Mouse (Mus musculus) neural tube, embryonic 13.5 days (tissue): ENCODE results near the gene Cab39l. TPM values are rescaled to one million over a fixed set of nuclear protein-coding genes. Genes with fewer than 3 reads are reported as not detected.

ENCODE experiments used
- ATAC-seq: fragments of 200-750 bp; cut with Nextera tagmentation; 2 replicates; pipeline ENCODE4 v1.8.0; 2017; ENCODE audit warnings: low read depth, mild to moderate bottlenecking, moderate TSS enrichment, moderate library complexity
- H3K27ac ChIP-seq: fragments of 300-500 bp; sonication (generic); replicated peaks from 2 replicates; pipeline ENCODE4 v1.5.1; 2015; ENCODE audit warnings: moderate library complexity, mild to moderate bottlenecking, inconsistent platforms
- H3K27me3 ChIP-seq: fragments of 300-500 bp; sonication (generic); 2 replicates; pipeline ENCODE4 v1.6.1; 2015; ENCODE audit warnings: mild to moderate bottlenecking, inconsistent platforms
- H3K36me3 ChIP-seq: fragments of 300-500 bp; sonication (generic); 2 replicates; pipeline ENCODE4 v1.6.1; 2015; ENCODE audit warnings: mild to moderate bottlenecking, inconsistent platforms
- H3K4me1 ChIP-seq: fragments of 300-500 bp; sonication (generic); replicated peaks from 2 replicates; pipeline ENCODE4 v1.6.1; 2015; ENCODE audit warnings: inconsistent platforms
- H3K4me2 ChIP-seq: fragments of 300-500 bp; sonication (generic); 2 replicates; pipeline ENCODE4 v1.6.1; 2015; ENCODE audit warnings: inconsistent platforms, mild to moderate bottlenecking, moderate library complexity
- H3K4me3 ChIP-seq: fragments of 300-500 bp; sonication (generic); 2 replicates; pipeline ENCODE4 v1.5.1; 2015; ENCODE audit warnings: mild to moderate bottlenecking, inconsistent platforms
- H3K9ac ChIP-seq: fragments of 300-500 bp; sonication (generic); 2 replicates; pipeline ENCODE4 v1.6.1; 2015; ENCODE audit warnings: moderate library complexity, mild to moderate bottlenecking, inconsistent platforms
- H3K9me3 ChIP-seq: fragments of 300-500 bp; sonication (generic); 2 replicates; pipeline ENCODE4 v1.6.1; 2016; ENCODE audit warnings: inconsistent platforms
- WGBS: fragments of 180-500 bp; shearing (Covaris S2); methylation state at CpG from one replicate; pipeline ENCODE4 v1.1.7; 2015; 5-methylcytosine and 5-hydroxymethylcytosine counted together
- polyA plus RNA-seq: library from polyadenylated mRNA; unstranded; fragments of >200 nt; fragmentation: Nextera tagmentation; extraction: Ambion mirVana; gene quantifications from 2 replicates; pipeline ENCODE4 v1.2.1, GENCODE M21; 2015

Gene Cab39l
- polyA plus RNA-seq, 1 experiment from 2014 or later: 22.8 TPM

DNA sequence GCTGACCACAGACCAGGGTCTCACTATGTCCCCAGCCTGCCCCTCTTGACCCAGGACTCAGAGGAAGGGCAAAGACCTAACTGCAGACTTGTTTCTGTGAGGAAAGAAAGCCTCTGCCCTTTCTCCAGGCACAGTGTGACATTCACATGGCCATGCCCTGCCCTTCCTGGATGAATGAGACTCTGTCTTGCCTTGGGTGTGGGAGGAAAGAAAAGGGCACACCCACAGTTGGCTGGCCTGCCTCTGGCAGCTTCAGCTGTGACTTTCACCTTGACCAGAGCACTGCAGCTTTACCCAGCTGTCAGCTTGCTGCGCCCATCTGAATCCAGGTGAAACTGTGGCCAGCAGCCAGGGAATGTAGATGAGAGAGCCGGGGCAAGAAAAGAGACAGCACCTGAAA, 110.1 kb downstream of the Cab39l start:
- no peaks in the 10 kb centered on the region for H3K9me3 ChIP-seq
- no peaks in the 10 kb centered on the region for H3K4me1 ChIP-seq
- no peak overlapping the region for H3K9ac ChIP-seq
- no peak for ATAC-seq
- no peak overlapping the region for H3K27ac ChIP-seq
- H3K36me3 ChIP-seq: no peaks in the 10 kb centered on the region
- no peaks in the 10 kb centered on the region for H3K27me3 ChIP-seq
- no peak overlapping the region for H3K4me2 ChIP-seq
- no peak overlapping the region for H3K4me3 ChIP-seq
- 89% methylated on average over 2 of the region's 2 CpGs for WGBS

DNA sequence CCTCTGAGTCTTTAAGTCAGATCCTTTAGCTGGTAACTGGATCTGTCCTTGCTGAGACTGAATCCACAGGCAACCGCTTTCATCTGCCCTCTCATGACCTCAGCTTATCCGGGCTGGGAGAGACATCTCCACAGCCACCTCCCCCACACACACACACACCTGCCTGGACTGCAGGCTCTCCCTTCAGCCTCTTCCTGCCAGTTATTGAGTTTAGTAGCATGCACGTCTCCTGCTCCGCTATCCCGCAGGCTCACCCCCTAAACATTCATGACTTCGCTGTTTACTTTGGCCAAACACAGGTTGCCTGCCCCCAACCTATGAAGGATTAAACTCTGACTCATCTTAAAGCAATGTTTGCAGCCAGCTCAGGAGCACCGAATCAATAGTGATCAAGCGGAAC, 111.2 kb downstream of the Cab39l start:
- Histone ChIP-seq H3K36me3 (no peaks in the 10 kb centered on the region), H3K9me3 (no peaks in the 10 kb centered on the region), H3K9ac (no peak overlapping the region), H3K4me3 (no peak overlapping the region), H3K27ac (no peak overlapping the region), H3K4me1 (no peaks in the 10 kb centered on the region), H3K27me3 (no peaks in the 10 kb centered on the region), H3K4me2 (no peak overlapping the region)
- no peak for ATAC-seq
- 81% methylated on average over 8 of the region's 8 CpGs for WGBS

DNA sequence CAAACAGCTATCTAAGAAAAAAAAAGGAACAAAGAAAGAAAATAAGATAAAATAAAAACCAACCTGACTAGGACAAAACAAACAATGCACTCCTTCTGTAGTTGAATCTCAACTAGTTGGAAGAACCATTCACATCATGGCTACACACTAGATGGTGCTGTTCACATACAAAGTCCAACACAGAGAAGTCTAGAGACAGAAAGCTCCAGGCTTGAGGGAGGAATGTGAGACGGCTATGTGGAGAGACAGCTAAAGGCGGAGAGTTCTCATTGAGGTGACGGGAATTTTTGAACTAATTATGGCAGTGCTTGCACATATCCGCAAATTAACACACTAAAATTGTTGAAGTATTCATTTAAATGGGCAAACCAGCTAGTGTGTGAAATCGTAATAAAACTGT, 113.3 kb downstream of the Cab39l start:
- Histone ChIP-seq H3K27me3 (no peaks in the 10 kb centered on the region), H3K4me3 (no peak overlapping the region), H3K4me2 (no peak overlapping the region), H3K9ac (no peak overlapping the region), H3K9me3 (no peaks in the 10 kb centered on the region), H3K36me3 (no peaks in the 10 kb centered on the region), H3K4me1 (no peaks in the 10 kb centered on the region), H3K27ac (no peak overlapping the region)
- ATAC-seq: no peak
- WGBS: 88% methylated on average over 5 of the region's 5 CpGs

DNA sequence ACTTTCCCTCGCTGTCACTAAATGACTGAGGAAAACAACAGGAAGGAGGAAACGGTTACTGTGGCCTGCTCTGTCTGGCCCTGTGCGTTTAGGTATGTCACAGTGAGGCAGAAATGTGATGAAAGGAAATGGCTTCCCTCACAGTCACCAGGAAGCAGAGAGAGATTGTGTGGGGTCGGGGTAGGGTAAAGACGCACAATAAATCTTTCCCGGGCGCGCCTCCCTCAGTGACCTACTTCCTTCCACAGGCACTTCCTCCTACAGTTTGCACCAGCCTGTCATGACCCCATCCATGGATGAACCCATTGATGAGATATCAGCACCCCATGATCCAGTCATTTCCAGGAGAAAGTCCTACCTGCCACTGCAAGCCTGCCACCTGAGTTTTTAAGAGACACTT, 114.2 kb downstream of the Cab39l start:
- Histone ChIP-seq H3K9ac (no peak overlapping the region), H3K27me3 (no peaks in the 10 kb centered on the region), H3K36me3 (no peaks in the 10 kb centered on the region), H3K4me1 (no peaks in the 10 kb centered on the region), H3K27ac (no peak overlapping the region), H3K4me2 (no peak overlapping the region), H3K4me3 (no peak overlapping the region), H3K9me3 (no peaks in the 10 kb centered on the region)
- 78% methylated on average over 8 of the region's 8 CpGs for WGBS
- no peak for ATAC-seq

DNA sequence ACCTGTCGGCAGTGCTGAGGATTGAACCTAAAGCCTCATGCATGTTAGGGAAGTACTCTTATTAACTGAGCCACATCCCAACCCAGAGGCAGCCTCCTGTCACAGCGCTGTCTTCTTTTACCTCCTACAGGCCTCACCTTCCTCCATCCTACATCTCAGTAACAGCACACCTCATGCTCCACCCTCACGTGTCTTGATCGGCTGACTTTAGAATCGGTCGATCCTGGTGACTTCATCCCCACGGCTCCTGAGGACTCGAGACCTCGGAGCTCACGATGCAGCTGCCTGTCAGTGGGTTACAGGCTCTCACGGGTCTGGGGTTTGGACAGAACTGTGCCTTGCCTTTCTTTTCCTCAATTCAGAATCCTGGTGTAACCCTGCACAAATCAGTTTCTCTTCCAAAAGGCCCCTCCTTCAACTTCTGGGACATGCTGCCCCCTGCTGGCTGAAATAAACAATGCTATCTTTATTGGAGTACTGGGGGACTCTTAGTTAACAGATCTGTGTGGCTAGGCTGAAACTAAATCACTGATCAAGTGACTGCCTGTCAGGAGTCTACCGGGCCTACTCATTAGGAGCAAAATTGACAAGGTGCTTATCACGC, 115.3 kb downstream of the Cab39l start:
- H3K9me3 ChIP-seq: no peaks in the 10 kb centered on the region
- ATAC-seq: peak; percentile 69; the same call in 1 of the 2 replicates
- H3K4me1 ChIP-seq: no peaks in the 10 kb centered on the region
- H3K9ac ChIP-seq: no peak overlapping the region
- no peaks in the 10 kb centered on the region for H3K27me3 ChIP-seq
- H3K36me3 ChIP-seq: no peaks in the 10 kb centered on the region
- 58% methylated on average over 13 of the region's 13 CpGs for WGBS
- H3K27ac ChIP-seq: no peak overlapping the region
- H3K4me3 ChIP-seq: no peak overlapping the region
- no peak overlapping the region for H3K4me2 ChIP-seq

DNA sequence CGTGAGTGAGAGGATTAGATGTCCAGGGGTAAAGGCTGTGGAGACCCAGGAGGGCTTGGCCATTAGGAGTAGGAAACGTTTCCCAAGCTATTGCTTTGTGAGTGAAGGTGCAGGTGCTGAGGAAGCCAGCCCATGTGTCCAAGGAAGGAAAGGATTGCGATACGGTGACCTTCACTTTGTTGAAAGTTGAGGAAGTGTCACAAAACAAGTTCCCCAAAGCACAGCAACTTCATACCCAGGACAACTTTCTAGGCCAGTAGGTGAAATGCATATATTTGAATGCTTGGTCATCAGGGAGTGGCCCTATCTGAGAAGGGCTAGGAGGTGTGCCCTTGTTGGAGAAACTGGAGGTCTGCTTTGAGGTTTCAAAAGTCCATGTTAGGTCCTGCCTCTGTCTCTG, 116.3 kb downstream of the Cab39l start:
- no peaks in the 10 kb centered on the region for H3K27me3 ChIP-seq
- WGBS: 79% methylated on average over 4 of the region's 4 CpGs
- no peaks in the 10 kb centered on the region for H3K36me3 ChIP-seq
- no peak overlapping the region for H3K4me3 ChIP-seq
- ATAC-seq: no peak
- no peaks in the 10 kb centered on the region for H3K4me1 ChIP-seq
- H3K4me2 ChIP-seq: no peak overlapping the region
- no peak overlapping the region for H3K9ac ChIP-seq
- no peak overlapping the region for H3K27ac ChIP-seq
- no peaks in the 10 kb centered on the region for H3K9me3 ChIP-seq

DNA sequence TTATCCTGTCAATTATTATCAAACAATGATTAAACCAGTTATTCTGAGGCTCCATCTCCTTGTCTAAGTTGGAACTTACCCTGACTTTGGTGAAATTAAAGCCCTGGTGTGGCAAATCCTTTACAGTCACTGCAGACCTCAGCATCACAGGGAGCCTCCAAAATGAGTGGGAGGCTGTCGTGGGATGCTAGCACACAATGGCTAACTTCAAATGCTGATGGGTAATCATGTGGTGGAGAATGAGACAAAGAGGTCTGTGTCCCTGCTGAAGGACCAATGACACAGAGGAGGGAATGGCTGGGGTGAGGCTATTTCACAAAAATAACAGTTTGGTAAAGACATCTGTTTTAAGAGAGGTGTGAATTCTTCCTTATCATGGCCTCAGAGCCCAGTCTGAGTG, 117.1 kb downstream of the Cab39l start:
- Histone ChIP-seq H3K4me2 (no peak overlapping the region), H3K4me1 (no peaks in the 10 kb centered on the region), H3K36me3 (no peaks in the 10 kb centered on the region), H3K4me3 (no peak overlapping the region), H3K9me3 (no peaks in the 10 kb centered on the region), H3K27ac (no peak overlapping the region), H3K9ac (no peak overlapping the region), H3K27me3 (no peaks in the 10 kb centered on the region)
- WGBS: 39% methylated on average over 1 of the region's 1 CpGs
- ATAC-seq: no peak

DNA sequence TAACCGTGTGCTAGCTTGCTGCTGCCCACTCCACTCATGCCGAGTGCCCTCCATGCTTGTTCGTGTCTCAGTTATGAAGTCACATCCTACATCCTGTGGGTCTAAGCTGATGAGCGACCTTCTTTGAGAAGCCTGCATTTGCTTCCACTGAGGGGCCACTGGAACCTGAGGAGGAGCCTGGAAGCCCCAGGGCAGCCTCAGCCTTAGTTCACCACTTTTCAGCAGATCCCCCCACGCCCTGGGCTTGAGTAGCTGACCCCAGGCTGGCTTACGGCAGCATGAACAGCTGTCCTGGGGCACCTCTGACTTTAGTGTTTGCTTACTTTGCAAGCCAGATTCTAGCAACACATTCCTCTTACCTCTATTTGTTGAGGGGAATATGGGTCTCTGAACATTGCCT, 126.0 kb downstream of the Cab39l start:
- Histone ChIP-seq H3K4me2 (no peak overlapping the region), H3K4me3 (no peak overlapping the region), H3K27me3 (no peaks in the 10 kb centered on the region), H3K4me1 (no peaks in the 10 kb centered on the region), H3K9ac (no peak overlapping the region), H3K27ac (no peak overlapping the region), H3K36me3 (peaks cover 59% of the 10 kb centered on the region), H3K9me3 (no peaks in the 10 kb centered on the region)
- 91% methylated on average over 6 of the region's 6 CpGs for whole genome bisulfite sequencing
- ATAC-seq: no peak

DNA sequence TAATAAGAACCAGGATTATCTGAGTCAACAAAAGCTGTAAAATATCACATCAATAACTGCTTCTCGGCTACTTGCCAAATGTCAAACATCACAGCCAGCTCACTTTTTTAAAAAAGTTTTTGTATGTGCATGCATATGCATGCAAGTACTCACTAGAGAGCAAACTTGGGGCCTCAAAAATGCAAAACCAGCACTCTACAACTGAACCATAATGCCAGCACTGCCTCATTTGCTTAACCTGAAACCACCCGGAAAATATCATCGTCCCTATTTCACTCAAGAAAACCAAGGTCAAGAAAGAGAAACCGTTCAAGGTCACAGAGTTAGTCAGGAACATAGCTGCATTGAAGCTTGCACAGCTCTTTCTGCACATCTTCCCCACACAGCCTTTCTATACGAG, 135.6 kb downstream of the Cab39l start:
- Histone ChIP-seq H3K27me3 (no peaks in the 10 kb centered on the region), H3K4me1 (no peaks in the 10 kb centered on the region), H3K4me2 (no peak overlapping the region), H3K4me3 (no peak overlapping the region), H3K27ac (no peak overlapping the region), H3K9ac (no peak overlapping the region), H3K36me3 (peaks cover 43% of the 10 kb centered on the region), H3K9me3 (no peaks in the 10 kb centered on the region)
- ATAC-seq: no peak
- 91% methylated on average over 5 of the region's 5 CpGs for WGBS

DNA sequence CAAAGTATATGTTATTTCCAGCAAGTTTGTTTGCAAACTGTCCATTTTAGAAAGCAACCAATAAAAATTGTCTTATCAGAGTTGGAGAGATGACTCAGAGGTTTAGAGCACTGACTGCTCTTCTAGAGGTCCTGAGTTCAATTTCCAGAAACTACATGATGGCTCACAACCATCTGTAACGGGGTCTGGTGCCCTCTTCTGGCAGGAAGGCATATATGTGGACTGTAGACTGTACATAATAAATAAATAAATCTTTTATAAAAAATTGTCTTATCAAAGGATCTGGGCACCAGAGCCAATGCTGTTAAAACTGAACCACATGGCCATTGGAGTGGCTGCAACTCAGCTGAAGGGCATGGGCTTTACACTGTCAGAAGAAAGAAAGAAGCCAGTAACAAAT, 149.8 kb downstream of the Cab39l start:
- ATAC-seq: no peak
- Histone ChIP-seq H3K4me2 (no peak overlapping the region), H3K27ac (no peak overlapping the region), H3K4me1 (no peaks in the 10 kb centered on the region), H3K4me3 (no peak overlapping the region), H3K9me3 (no peaks in the 10 kb centered on the region), H3K9ac (no peak overlapping the region), H3K27me3 (no peaks in the 10 kb centered on the region), H3K36me3 (peaks cover 57% of the 10 kb centered on the region)
- WGBS: 88% methylated on average over 1 of the region's 1 CpGs

DNA sequence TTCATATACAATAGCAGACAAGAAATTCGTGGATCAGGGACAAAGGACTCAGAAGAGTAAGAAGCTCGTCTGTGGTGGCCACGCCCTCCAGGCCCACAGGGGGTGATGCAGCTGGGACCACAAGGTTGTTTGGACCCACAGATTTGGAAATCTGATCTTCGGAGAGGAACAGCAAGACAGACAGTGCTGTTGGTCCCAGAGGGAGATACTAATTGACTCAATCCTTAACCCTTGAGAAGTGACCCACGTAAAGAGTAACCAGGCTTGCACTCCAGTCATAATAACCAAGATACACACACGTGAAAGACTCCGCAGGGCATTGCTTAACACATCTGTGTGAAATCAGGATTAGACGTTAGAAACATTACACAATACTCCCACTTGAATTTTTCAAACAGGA, 151.1 kb downstream of the Cab39l start:
- 60% methylated on average over 8 of the region's 8 CpGs for WGBS
- H3K4me2 ChIP-seq: no peak overlapping the region
- H3K4me1 ChIP-seq: peaks cover 5% of the 10 kb centered on the region

DNA sequence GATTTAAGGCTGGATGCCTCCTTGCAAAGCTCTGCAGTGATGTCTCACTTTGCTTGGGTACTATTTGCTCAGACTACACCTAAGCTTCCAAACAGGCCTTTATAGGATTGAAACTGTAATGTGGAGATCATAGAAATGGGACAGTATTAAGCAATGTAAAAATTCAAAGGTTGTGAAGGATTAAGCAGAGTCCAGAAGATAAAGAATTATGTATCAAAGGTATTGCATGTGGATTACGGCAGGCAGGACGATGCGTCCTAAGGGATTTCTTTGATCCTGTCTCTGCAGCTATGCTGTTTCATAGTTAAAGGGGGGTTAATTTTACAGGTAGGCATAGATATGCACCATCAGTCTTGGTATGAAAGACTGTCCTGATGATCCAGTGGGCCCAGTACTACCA, 151.8 kb downstream of the Cab39l start:
- ATAC-seq: no peak
- no peak overlapping the region for H3K4me2 ChIP-seq
- no peak overlapping the region for H3K9ac ChIP-seq
- no peak overlapping the region for H3K27ac ChIP-seq
- 70% methylated on average over 3 of the region's 3 CpGs for WGBS
- peaks cover 44% of the 10 kb centered on the region for H3K36me3 ChIP-seq
- peaks cover 9% of the 10 kb centered on the region for H3K4me1 ChIP-seq
- H3K27me3 ChIP-seq: no peaks in the 10 kb centered on the region
- no peaks in the 10 kb centered on the region for H3K9me3 ChIP-seq
- no peak overlapping the region for H3K4me3 ChIP-seq

More for the DNA sequence above, 151.1 kb downstream of the Cab39l start:
- H3K27ac ChIP-seq: no peak overlapping the region
- no peak overlapping the region for H3K9ac ChIP-seq
- no peaks in the 10 kb centered on the region for H3K27me3 ChIP-seq
- H3K36me3 ChIP-seq: peaks cover 44% of the 10 kb centered on the region
- no peak overlapping the region for H3K4me3 ChIP-seq
- no peaks in the 10 kb centered on the region for H3K9me3 ChIP-seq
- no peak for ATAC-seq

DNA sequence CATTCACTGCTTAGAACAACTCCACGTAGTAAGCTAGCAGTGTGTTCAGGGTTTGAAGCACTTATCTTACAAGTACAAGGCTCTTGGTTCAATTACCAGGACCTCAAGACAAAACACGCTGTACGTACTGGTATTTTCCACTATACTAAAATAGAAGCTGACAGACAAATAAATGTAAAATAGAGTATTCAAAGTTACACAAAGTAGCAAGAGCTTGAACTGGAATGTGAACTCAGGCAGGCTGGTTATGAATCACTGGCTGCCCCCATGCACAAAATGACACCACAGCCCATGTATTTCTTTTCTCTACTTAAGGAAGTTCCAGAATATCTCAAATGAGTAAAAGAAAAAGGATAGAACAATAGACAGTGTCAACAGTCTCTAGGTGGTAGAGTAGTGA, 154.2 kb downstream of the Cab39l start:
- H3K4me1 ChIP-seq: peaks cover 9% of the 10 kb centered on the region
- H3K9ac ChIP-seq: no peak overlapping the region
- WGBS: 93% methylated on average over 3 of the region's 3 CpGs
- no peak for ATAC-seq
- H3K27ac ChIP-seq: no peak overlapping the region
- no peak overlapping the region for H3K4me2 ChIP-seq
- no peak overlapping the region for H3K4me3 ChIP-seq
- no peaks in the 10 kb centered on the region for H3K9me3 ChIP-seq
- no peaks in the 10 kb centered on the region for H3K27me3 ChIP-seq
- peaks cover 23% of the 10 kb centered on the region for H3K36me3 ChIP-seq
